Mouse (Mus musculus) thymus, adult 2 months (tissue): ENCODE results near the gene Capn7.

Source experiments
- CTCF ChIP-seq: fragments of 200-500 bp; IDR thresholded peaks from 2 replicates; pipeline ENCODE4 v1.5.1; 2012; ENCODE audit warnings: mild to moderate bottlenecking, control low read depth, low read length, moderate library complexity, borderline replicate concordance; ENCODE audit not compliant: control insufficient read depth, poor library complexity, insufficient read depth; ENCODE audit errors: extremely low read depth
- POLR2A ChIP-seq: fragments of 200-500 bp; IDR thresholded peaks from 2 replicates; pipeline ENCODE4 v1.6.1; 2012; ENCODE audit warnings: mild to moderate bottlenecking, low read length, control low read depth, moderate library complexity; ENCODE audit not compliant: control insufficient read depth, poor library complexity, insufficient read depth; ENCODE audit errors: extremely low read depth

- TF ChIP-seq CTCF (no peak), POLR2A (no peak)
These were observed 18.7 kb upstream of the Capn7 start for GRCm38 (mm10) chr14:31317754-31318153.
